Mouse (Mus musculus) lung, embryonic 14.5 days (tissue): Measurements from ENCODE around the gene Dchs2. TPM values are rescaled to one million over a fixed set of nuclear protein-coding genes. Genes with fewer than 3 reads are reported as not detected.

Experiments used
- ATAC-seq: fragments of 200-750 bp; cut with Nextera tagmentation; 2 replicates; pipeline ENCODE4 v1.8.0; 2017; ENCODE audit warnings: mild to moderate bottlenecking, moderate TSS enrichment, moderate library complexity; ENCODE audit not compliant: insufficient read depth
- DNase-seq: peaks from one replicate; pipeline ENCODE4 v3.0.0-alpha.2; 2015
- H3K27ac ChIP-seq: fragments of 300-500 bp; sonication (generic); 2 replicates; pipeline ENCODE4 v1.5.1; 2014; ENCODE audit warnings: low read depth, mild to moderate bottlenecking, moderate library complexity
- H3K27me3 ChIP-seq: fragments of 300-500 bp; sonication (generic); 2 replicates; pipeline ENCODE4 v1.6.1; 2014; ENCODE audit warnings: low read length, control low read depth; ENCODE audit not compliant: insufficient read depth
- H3K36me3 ChIP-seq: fragments of 300-500 bp; sonication (generic); 2 replicates; pipeline ENCODE4 v1.6.1; 2014; ENCODE audit warnings: control low read depth; ENCODE audit not compliant: insufficient read depth
- H3K4me1 ChIP-seq: fragments of 300-500 bp; sonication (generic); 2 replicates; pipeline ENCODE4 v1.6.1; 2014; ENCODE audit warnings: antibody characterized with exemption, control low read depth; ENCODE audit not compliant: insufficient read depth
- H3K4me2 ChIP-seq: fragments of 300-500 bp; sonication (generic); 2 replicates; pipeline ENCODE4 v1.6.1; 2014; ENCODE audit warnings: mild to moderate bottlenecking
- H3K4me3 ChIP-seq: fragments of 300-500 bp; sonication (generic); 2 replicates; pipeline ENCODE4 v1.5.1; 2014; ENCODE audit warnings: low read depth, low read length
- H3K9ac ChIP-seq: fragments of 300-500 bp; sonication (generic); 2 replicates; pipeline ENCODE4 v1.6.1; 2014
- H3K9me3 ChIP-seq: fragments of 300-500 bp; sonication (generic); 2 replicates; pipeline ENCODE4 v1.6.1; 2016; ENCODE audit warnings: low read depth, low read length, control low read depth
- CTCF ChIP-seq: IDR thresholded peaks from 2 replicates; pipeline ENCODE4 v1.5.1; 2016; ENCODE audit warnings: antibody characterized with exemption, low read depth
- WGBS: fragments of 180-500 bp; shearing (Covaris S2); extraction: QIAGEN DNeasy Blood & Tissue Kit; methylation state at CpG from one replicate; pipeline ENCODE4 v1.1.7; 2014; 5-methylcytosine and 5-hydroxymethylcytosine counted together
- polyA plus RNA-seq: library from polyadenylated mRNA; unstranded; fragments of >200 nt; fragmentation: Nextera tagmentation; extraction: Ambion mirVana; gene quantifications from 2 replicates; pipeline ENCODE4 v1.2.1, GENCODE M21; 2014

Dchs2 gene
- polyA plus RNA-seq, 1 experiment from 2014 or later, result 0.28 TPM

DNA sequence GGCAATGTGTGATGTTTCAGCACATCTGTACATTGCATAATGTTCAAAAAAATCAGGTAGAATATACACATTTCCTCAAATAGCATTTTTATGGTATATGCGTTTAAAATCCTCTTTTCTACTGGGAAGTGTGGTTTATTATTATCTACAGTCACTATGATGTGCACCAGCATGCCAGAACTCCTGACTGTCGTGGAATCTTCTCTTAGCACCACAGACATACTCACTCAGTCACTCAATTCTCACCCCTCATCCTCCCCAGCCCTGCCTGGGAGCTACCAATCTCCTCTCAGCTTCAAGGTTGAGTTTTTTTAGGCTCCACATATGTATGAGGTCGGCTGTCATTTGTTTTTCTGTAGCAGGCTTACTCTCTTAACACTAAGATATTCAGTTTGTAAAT, 20.8 kb downstream of the Dchs2 start:
- no peak overlapping the region for H3K4me2 ChIP-seq
- no peak for DNase-seq
- no peaks in the 10 kb centered on the region for H3K36me3 ChIP-seq
- no peaks in the 10 kb centered on the region for H3K27me3 ChIP-seq
- H3K4me3 ChIP-seq, result no peak overlapping the region
- H3K9me3 ChIP-seq, result no peaks in the 10 kb centered on the region
- no peak overlapping the region for H3K27ac ChIP-seq
- H3K9ac ChIP-seq, result no peak overlapping the region
- H3K4me1 ChIP-seq, result peaks cover 6% of the 10 kb centered on the region; the same call in 1 of the 2 replicates
- no peak for TF ChIP-seq CTCF
- WGBS, result 35% methylated on average over 3 of the region's 3 CpGs
- no peak for ATAC-seq

DNA sequence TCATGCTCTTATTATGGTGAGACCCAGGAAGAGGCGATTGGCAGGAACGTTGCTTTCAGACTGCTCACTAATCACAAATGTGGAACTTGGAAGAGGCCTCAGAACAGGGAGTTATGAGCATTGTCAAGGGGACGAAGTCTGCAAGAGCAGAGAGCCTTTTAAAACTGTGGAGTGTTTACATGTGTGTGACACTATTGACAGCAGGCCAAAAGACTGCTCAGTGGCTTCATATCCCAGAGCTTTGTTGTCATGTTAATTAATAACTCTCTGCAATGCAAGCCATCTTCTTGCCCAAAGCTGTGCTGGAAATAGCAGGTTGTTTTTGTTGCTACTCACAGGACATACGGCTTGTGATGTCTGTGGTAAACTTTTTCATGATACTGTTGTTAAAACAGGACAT, 27.9 kb downstream of the Dchs2 start:
- Histone ChIP-seq H3K4me3 (no peak overlapping the region), H3K4me1 (peaks cover 5% of the 10 kb centered on the region; the same call in 1 of the 2 replicates), H3K4me2 (peak overlapping the region; percentile 4; the same call in 1 of the 2 replicates), H3K27ac (no peak overlapping the region), H3K9me3 (no peaks in the 10 kb centered on the region), H3K36me3 (no peaks in the 10 kb centered on the region), H3K27me3 (no peaks in the 10 kb centered on the region), H3K9ac (no peak overlapping the region)
- WGBS, result 19% methylated on average over 4 of the region's 4 CpGs
- ATAC-seq (peak; percentile 93), DNase-seq (peak; percentile 90)
- no peak for TF ChIP-seq CTCF

DNA sequence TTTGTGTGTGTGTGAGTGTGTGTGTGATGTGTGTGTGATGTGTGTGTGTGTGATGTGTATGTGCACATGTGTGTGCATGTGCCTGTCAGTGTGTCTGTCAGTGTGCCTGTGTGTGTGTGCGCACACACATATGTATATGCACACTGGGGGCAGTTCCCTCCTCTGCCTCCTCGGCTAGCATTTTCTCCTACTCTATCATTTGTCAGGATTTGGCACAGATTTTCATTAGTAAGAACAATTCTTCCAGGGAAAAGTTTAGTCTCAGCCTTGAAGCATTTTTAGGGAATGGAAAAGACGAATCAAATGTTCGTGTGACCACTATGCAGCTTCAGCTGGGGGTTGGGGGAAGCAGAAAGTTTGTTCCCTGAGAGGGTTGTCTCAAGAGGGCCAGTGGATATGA, 28.4 kb downstream of the Dchs2 start:
- H3K9me3 ChIP-seq, result no peaks in the 10 kb centered on the region
- no peak overlapping the region for H3K9ac ChIP-seq
- H3K4me2 ChIP-seq, result no peak overlapping the region
- no peak for TF ChIP-seq CTCF
- no peak overlapping the region for H3K27ac ChIP-seq
- DNase-seq (peak; percentile 65), ATAC-seq (peak; percentile 57; the same call in 1 of the 2 replicates)
- WGBS, result 30% methylated on average over 4 of the region's 4 CpGs
- H3K27me3 ChIP-seq, result no peaks in the 10 kb centered on the region
- no peaks in the 10 kb centered on the region for H3K36me3 ChIP-seq
- H3K4me3 ChIP-seq, result no peak overlapping the region
- peaks cover 5% of the 10 kb centered on the region; the same call in 1 of the 2 replicates for H3K4me1 ChIP-seq

DNA sequence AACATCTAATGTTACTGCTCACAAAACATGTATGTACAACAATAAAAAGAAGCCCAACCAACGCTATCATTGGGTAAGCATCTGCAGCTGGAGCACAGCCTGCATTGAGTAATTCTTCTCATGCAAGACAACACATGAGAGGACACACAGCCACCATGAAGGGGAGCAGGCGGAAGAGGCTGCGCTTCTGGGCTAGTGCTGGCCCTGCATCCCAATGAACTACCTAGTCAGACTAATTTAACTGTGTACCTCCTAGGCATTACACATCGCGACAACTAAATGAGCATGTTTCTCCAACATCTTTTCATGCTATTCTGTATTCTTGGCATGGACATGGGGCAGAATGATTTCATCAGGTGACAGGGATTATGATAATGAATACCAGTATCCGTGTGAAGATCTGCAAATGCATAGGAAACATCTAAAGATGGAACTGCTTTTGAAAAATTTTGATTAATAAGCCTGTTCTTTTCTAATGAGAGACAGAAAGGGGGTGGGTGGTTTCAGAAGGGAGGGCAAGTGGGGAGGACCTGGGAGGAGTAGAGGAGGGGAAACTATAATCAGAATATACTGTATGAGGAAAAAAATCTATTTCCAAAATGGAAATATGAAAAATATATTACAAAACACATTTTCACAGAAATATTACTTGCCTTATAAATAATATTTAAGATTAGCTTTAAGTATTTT, 33.9 kb downstream of the Dchs2 start:
- Histone ChIP-seq H3K9me3 (no peaks in the 10 kb centered on the region), H3K4me3 (no peak overlapping the region), H3K4me1 (no peaks in the 10 kb centered on the region), H3K27me3 (no peaks in the 10 kb centered on the region), H3K4me2 (no peak overlapping the region), H3K27ac (no peak overlapping the region), H3K9ac (no peak overlapping the region), H3K36me3 (no peaks in the 10 kb centered on the region)
- WGBS, result 67% methylated on average over 6 of the region's 6 CpGs
- no peak for TF ChIP-seq CTCF
- DNase-seq, result peak; percentile 13
- ATAC-seq, result no peak

DNA sequence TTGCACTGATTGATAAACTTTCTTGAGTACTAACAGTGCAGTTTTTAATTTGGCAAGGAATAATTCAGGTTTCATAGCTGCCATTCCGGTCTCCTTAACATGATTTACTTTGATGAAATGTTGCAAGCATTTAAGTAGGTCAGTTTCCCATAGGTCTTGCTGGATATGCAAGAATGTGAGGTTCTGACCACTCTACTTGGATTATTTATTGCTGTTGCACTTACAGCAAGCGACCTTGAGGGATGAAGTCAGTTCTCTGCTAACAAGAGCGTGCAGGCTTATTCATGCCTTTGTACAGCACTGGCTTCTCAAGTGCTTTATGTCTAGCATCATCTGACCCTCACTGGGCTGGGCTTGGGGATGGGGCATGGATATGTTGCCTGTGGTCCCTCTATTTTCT, 35.9 kb downstream of the Dchs2 start:
- 62% methylated on average over 3 of the region's 3 CpGs for WGBS
- no peak overlapping the region for H3K4me2 ChIP-seq
- no peak for ATAC-seq
- H3K9me3 ChIP-seq, result no peaks in the 10 kb centered on the region
- H3K9ac ChIP-seq, result no peak overlapping the region
- no peaks in the 10 kb centered on the region for H3K4me1 ChIP-seq
- no peaks in the 10 kb centered on the region for H3K27me3 ChIP-seq
- TF ChIP-seq CTCF, result no peak
- H3K36me3 ChIP-seq, result no peaks in the 10 kb centered on the region
- no peak for DNase-seq
- no peak overlapping the region for H3K4me3 ChIP-seq
- no peak overlapping the region for H3K27ac ChIP-seq

DNA sequence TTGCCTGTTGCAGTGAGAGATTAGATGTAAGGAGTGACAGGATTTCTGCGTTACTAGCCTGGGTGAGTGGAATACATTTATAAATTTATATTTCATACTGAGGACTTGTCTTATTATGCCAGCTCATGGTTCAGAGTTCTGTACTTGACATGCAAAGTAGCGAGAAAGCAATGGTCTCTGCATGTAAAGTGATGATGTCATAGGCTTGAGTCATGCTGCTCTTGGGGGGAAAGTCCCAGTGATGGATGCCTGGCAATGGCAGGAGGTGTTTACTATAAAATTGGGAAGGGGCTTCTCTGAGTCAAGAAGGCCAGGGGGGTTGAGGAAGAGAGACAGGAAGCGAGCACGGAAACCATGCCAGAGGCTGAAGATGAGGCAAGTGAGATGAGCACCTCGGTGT, 57.8 kb downstream of the Dchs2 start:
- no peaks in the 10 kb centered on the region for H3K4me1 ChIP-seq
- H3K36me3 ChIP-seq, result no peaks in the 10 kb centered on the region
- DNase-seq, result no peak
- H3K9me3 ChIP-seq, result no peaks in the 10 kb centered on the region
- no peak for TF ChIP-seq CTCF
- WGBS, result 83% methylated on average over 5 of the region's 5 CpGs
- no peak overlapping the region for H3K9ac ChIP-seq
- no peak overlapping the region for H3K4me3 ChIP-seq
- no peak for ATAC-seq
- no peak overlapping the region for H3K27ac ChIP-seq
- H3K4me2 ChIP-seq, result no peak overlapping the region
- H3K27me3 ChIP-seq, result no peaks in the 10 kb centered on the region

DNA sequence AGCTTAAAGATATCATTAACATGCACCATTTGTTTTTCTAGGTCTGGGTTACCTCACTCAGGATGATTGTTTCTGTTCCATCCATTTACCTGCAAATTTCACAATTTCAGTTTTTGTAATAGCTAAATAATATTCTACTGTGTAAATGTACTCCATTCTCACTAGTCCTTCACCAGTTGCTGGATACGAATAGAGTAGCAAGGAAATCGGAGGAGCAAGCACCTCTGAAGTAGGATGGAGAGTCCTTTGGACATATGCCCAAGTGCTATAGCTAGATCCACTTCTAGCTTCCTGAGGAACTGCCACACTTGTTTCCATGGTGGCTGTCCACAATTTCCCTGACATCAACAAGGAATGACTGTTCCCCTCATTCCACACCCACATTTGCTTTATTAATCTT, 63.5 kb downstream of the Dchs2 start:
- no peaks in the 10 kb centered on the region for H3K9me3 ChIP-seq
- no peaks in the 10 kb centered on the region for H3K4me1 ChIP-seq
- H3K27ac ChIP-seq, result no peak overlapping the region
- no peaks in the 10 kb centered on the region for H3K36me3 ChIP-seq
- no peak for TF ChIP-seq CTCF
- 76% methylated on average over 2 of the region's 2 CpGs for WGBS
- H3K4me2 ChIP-seq, result no peak overlapping the region
- DNase-seq, result no peak
- no peaks in the 10 kb centered on the region for H3K27me3 ChIP-seq
- ATAC-seq, result no peak
- no peak overlapping the region for H3K4me3 ChIP-seq
- no peak overlapping the region for H3K9ac ChIP-seq

DNA sequence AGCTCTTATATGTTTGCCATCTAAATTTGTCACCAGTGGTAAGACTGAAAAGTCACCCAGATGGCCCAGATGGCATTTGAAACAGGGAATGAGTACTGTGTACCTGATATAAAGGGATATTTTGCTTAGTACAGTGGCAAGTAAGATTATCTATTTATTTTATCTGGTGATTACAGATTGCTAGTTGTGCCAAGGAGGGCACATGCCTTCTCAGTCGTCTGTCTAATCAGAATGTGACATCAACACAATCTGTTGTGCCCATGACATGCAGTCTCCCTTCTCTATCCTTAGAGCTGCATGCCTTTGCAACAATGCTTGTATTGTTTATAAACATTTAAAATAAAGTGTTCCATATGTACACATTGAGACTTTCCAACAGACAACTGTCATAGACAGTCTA, 64.7 kb downstream of the Dchs2 start:
- ATAC-seq (no peak), DNase-seq (no peak)
- no peaks in the 10 kb centered on the region for H3K27me3 ChIP-seq
- no peak for TF ChIP-seq CTCF
- H3K27ac ChIP-seq, result no peak overlapping the region
- no peaks in the 10 kb centered on the region for H3K36me3 ChIP-seq
- H3K9ac ChIP-seq, result no peak overlapping the region
- no peak overlapping the region for H3K4me2 ChIP-seq
- 37% methylated on average over 1 of the region's 1 CpGs for WGBS
- no peak overlapping the region for H3K4me3 ChIP-seq
- H3K9me3 ChIP-seq, result no peaks in the 10 kb centered on the region
- H3K4me1 ChIP-seq, result no peaks in the 10 kb centered on the region
